Mouse (Mus musculus) E14TG2a.4 (cell line): ENCODE measurements around the gene Zc3h18.

Source experiments
- H3K27me3 ChIP-seq: 2 replicates; pipeline ENCODE4 v1.6.1; 2014; ENCODE audit warnings: low read length, control low read depth; ENCODE audit not compliant: insufficient read depth
- H3K36me3 ChIP-seq: 2 replicates; pipeline ENCODE4 v1.6.1; 2014; ENCODE audit warnings: low read length, control low read depth; ENCODE audit not compliant: insufficient read depth
- H3K4me1 ChIP-seq: replicated peaks from 2 replicates; pipeline ENCODE4 v1.6.1; 2014; ENCODE audit warnings: low read depth, low read length, control low read depth
- H3K4me3 ChIP-seq: replicated peaks from 2 replicates; pipeline ENCODE4 v1.5.1; 2014; ENCODE audit warnings: mild to moderate bottlenecking, low read length
- H3K9me3 ChIP-seq: 2 replicates; pipeline ENCODE4 v1.6.1; 2014; ENCODE audit warnings: low read length, control low read depth
- CTCF ChIP-seq: conservative IDR thresholded peaks from 2 replicates; pipeline ENCODE4 v1.5.1; 2014; ENCODE audit warnings: low read length
- NANOG ChIP-seq: IDR thresholded peaks from 2 replicates; pipeline ENCODE4 v1.6.1; 2014; ENCODE audit warnings: borderline replicate concordance, low read length, mixed read lengths
- POU5F1 ChIP-seq: IDR thresholded peaks from 2 replicates; pipeline ENCODE4 v1.6.1; 2014; ENCODE audit warnings: low read length, borderline replicate concordance

Zc3h18 gene

DNA sequence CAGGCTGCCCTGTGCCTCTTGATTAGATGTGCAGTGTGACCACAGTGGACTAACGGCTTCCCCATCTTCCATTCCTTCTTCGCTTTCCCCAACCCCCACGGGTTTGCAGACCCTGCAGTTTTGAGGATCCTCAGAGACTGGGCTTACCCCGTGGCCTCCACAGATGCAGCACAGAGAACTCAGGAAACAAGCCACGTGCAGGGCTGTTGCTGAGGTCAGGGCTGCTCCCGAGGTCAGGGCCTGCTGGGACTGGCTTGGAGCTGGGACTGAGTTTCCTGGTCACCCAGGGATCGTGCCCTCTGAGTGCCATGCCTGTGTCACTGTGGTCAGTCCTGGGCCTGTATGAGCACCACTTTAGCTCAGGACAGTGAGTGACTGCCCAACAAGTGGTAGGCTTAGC, 88.6 kb downstream of the Zc3h18 start:
- Histone ChIP-seq H3K36me3 (peaks cover 40% of the 10 kb centered on the region), H3K9me3 (no peaks in the 10 kb centered on the region), H3K27me3 (peaks cover 39% of the 10 kb centered on the region), H3K4me1 (peaks cover 74% of the 10 kb centered on the region), H3K4me3 (no peak overlapping the region)
- TF ChIP-seq CTCF: no peak
- TF ChIP-seq NANOG: no peak
- no peak for TF ChIP-seq POU5F1
